Mouse (Mus musculus) 3134 (cell line): ENCODE measurements at regions not wholly inside any gene's neighbourhood (a gene's known extent, or its start where the extent isn't known, plus 50 kb on each side); places are given as distances from the start of the nearest gene placed in this dataset.

Source experiments
- DNase-seq: peaks from one replicate; pipeline ENCODE4 v3.0.0-alpha.2; 2011; ENCODE audit warnings: low spot score; ENCODE audit not compliant: insufficient read length; ENCODE audit errors: extremely low read depth

DNA sequence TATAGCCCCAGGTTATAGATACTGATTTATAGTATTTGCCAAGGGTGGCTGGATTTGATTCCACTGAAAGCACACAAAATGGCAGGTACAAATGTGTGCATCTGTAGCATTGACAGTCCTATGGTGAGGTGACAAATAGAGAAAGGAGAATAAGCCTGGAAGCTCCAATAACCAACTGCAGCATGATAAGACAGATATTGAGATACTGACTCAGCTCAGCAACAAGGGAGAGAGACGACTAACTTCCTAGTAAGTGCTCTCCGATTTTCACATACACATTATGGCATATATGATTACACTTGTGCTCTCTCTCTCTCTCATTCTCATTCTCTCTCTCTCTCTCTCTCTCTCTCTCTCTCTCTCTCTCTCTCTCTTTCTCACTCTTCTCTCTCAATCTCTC lies 923.1 kb downstream of the Flrt2 start:
- DNase-seq, result peak; percentile 5

GRCm38 (mm10) chr12:96615850-96616249 lies 923.8 kb downstream of the Flrt2 start:
- DNase-seq, result peak; percentile 18

DNA sequence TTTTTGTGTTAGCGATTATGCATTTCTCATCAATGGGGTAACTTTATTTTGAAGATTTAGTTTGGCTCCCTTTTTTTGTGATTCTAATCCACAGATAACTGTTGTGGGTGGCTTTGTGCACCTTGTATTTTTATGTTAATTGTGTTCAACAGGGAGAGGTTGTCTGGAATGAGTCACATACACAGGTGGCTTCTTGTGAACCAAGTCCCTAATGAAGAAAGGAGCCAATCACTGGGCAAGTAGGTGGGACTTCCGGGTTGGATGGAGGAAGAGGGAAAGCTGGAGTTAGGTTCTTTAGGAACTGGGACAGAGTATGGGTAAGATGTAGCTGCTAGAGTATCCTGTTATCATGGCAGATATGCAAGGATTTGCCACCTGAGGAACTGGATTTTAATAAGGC lies 925.2 kb downstream of the Flrt2 start:
- no peak for DNase-seq
